Mouse (Mus musculus): ENCODE results near the gene Pheta1.
"Not testable (repeated sequence)": the region's sequence is repeated elsewhere in the genome, so short reads cannot be mapped to it uniquely, and the experiment has no call there.

Pheta1 gene

DNA sequence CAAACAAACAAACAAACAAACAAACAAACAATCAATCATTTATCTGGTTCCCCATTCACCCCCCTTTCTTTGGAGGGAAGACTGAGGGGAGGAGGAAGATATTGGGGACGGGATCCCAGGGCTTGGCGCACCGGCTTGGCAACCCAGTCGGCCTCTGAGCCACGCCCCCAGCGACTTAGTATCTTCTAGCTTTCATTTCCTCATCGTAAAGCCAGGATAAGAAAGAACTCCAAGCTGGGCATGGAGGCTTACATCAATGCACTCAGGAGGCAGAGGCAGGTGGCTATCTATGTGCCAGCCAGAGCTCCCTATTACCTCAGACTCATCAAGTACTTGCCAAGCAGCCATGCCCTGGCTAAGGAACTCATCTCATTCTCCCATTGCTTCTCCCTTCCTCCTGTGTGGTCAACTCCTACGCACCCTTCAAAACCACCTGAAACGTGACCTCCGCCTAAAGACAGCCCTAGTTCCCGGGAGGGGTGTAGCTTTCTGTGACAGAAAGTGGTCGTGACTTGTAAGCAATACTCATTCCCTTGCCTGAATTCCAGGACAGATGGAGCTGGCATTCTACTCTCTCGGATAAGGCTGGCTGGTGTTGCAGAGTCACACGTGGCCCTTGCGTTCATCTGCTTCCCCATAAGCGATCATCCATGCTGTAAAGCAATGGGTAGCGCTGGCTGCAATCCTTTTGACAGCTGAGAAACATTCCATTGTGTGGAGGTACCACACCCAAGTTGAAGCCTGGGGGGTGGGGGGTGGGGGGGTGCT lies 5.5 kb upstream of the Pheta1 start:
- no peak for DNase-seq (ENCODE audit: low spot score in 2 of 2)

DNA sequence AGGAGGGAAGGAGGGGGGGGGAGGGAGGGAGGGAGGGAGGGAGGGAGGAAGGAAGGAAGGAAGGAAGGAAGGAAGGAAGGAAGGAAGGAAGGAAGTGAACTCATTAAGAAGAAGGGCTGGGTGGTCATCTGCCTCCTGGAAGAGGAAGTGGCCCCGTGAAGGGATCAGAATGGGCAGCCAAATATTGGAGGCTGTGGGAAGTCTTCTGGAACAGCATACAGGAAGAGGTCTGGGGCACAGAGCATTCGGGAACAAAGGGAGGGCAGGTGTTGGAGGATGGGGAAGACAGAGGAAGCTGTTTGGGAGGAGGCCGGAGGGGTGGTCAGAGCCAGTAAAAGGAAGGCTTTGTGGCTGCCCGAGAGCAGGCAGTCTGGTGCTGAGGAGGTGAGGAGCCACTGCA lies 3.4 kb upstream of the Pheta1 start:
- no peak for DNase-seq (ENCODE audit: low spot score in 2 of 2)

DNA sequence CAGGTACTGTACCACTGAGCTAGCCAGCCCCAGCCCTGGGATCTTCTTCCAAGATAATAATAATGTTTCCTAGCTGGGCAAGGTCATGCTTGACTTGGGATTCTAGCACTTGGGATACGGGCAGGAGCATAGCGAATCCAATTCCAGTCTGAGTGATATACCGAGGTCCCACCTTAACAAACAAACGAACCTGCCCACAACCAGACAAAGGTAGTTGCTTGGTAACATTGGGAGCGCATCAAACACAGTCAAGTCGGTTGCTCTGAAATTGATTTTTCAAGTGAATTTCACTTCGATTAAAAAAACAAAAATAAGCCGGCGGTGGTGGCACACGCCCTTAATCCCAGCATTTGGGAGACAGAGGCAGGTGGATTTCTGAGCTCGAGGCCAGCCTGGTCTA lies 2.5 kb upstream of the Pheta1 start:
- no peak for DNase-seq (ENCODE audit: low spot score in 2 of 2)

DNA sequence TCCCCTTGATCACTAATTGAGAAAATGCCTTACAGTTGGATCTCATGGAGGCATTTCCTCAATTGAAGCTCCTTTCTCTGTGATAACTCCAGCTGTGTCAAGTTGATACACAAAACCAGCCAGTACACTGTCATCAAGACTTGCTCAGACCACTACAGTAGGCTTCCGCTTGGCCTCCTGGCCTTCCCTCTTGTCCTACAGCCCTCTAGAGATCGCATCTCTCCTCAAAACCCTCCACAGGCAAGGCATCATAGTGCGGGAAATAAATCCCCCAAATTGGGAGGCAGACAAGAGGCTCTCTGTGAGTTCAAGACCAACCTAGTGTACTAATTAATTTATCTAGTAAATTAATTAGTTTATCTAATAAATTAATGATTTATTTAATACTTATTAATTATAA lies 1.5 kb upstream of the Pheta1 start:
- DNase-seq (ENCODE audit: low spot score in 2 of 2), result not testable (repeated sequence)

DNA sequence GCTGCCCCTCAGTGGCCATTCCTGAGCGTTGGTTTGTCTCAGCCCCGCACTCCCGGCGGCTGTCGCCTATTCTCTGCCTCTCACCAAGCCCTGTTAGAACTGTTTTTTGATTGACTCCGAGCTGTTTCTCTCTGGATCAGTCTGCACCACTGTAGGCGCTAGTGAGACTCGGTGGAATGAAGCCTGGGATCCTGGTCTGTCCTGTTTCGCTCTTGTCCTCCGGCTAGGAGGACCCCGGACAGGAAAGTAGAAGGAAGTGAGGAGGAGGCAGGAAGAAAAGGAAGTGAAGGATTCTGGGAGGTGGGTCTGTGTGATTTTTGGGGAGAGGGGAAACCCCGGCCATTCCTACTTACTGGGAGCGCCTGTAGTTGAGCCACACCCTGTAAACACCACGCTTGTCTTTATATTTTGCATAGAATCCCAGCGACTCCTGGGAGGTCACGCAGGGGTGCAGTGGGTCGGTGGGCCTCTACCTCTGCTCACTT lies 707 bp upstream of the Pheta1 start:
- peak in 1 of 2 experiments; percentile 35 for DNase-seq (ENCODE audit: low spot score in 2 of 2)

DNA sequence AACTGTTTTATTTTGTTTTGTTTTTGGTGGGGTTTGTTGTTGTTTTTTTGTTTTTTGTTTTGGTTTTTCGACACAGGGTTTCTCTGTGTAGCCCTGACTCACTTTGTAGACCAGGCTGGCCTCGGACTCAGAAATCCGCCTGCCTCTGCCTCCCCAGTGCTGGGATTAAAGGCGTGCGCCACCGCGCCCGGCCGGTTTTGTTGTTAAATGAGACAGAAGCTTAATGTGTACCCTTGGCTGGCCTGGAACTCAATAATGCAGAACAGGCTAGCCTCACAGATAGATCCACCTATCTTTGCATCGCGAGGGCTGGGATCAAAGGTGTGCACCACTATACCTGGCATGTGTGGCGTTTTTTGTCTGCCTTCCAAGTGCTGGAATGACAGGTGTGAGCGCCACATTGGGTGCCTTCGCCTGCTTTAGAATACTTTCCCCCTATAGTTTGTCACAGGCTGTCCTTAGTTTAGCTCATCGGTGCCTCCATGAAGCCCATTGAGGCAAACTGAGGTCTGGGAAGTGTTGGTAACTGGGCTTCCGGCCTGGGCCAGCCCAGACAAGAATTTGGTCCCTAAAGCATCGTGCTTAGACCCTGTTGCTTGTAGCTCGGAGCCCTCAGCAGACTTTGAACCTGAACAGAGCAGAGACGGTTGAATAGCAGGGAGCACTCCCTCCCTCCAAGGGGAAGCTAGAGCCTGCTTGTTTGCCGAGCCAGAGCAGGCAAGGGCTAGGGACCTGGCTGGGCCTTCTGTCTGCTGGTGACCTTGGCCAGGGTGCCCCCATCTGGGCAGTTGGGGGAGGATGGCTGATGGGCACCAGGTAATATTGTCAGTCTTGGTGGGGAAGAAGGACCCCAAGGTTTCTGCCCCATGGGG lies 930 bp downstream of the Pheta1 start:
- DNase-seq (ENCODE audit: low spot score in 2 of 2), result no peak

DNA sequence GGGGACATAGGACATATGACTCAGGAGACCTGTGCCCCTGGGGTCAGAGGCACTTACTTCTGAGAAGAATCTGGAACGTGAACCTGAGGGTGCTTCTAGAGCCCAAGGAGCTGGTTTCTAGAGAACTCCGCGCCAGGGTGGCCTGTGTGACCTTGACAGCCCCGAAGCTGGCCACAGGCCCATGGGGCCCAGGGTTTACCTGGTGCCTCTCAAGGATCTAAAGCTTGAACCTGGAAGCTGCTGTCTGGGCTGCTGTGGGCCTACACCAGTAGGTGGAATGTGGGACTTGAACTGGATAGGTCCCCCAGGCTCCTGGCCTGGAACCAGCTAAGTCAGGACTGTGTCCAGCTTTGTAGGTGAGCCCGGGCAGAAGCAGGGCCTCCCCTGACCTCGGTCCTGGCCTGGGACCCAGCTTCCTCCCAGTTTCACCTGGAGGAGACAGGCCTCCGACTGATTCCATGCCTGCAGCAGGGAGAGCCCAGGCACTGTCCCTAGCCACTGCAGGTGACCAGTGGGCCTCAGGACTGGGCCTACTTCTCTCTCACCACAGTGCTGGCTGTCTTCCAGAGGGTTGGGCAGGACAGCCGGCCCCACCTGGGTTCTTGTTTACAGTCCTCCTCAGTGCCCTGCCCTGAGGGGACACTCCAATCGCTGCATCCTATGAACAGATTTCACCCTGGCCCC lies 4.7 kb downstream of the Pheta1 start:
- DNase-seq (ENCODE audit: low spot score in 2 of 2), result no peak

DNA sequence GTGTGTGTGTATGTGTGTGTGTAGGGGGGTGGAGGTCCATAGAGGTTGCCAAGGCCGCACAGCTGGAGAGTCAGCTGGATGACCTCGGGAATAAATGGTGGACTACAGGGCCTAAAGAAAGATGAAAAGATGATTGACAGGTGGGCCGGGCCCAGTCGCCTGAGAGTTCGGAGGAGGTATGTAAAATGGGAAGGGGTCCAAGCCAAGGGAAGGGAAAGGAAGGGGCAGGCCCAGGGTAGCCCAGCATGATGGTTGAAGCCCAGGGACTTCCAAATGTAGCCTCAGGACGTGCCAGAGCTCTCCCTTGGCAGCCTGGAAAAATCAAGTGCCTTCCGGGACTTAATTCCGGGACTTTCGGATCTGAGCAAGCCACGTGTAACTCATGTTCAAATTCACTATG lies 6.0 kb downstream of the Pheta1 start:
- no peak for DNase-seq (ENCODE audit: low spot score in 2 of 2)

DNA sequence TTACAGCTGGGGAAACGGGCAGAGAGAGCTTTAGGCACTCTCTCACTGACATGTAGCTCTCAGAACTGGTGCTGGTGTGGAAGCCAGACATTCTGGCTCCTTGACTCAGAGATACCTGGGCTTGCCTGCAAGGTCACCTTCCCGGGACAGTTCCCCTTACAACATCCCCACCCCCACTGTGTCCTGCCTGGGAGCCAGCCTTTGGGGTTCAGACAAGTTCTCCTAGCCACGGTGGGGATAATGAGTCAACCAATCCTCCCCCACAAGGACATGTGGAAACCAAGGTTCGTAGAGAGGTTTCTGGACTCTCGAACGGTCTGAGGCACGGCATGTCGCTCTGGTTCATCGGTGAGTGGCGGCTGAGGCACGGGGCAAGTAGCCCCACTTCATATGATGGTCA lies 8.0 kb downstream of the Pheta1 start:
- no peak for DNase-seq (ENCODE audit: low spot score in 2 of 2)

DNA sequence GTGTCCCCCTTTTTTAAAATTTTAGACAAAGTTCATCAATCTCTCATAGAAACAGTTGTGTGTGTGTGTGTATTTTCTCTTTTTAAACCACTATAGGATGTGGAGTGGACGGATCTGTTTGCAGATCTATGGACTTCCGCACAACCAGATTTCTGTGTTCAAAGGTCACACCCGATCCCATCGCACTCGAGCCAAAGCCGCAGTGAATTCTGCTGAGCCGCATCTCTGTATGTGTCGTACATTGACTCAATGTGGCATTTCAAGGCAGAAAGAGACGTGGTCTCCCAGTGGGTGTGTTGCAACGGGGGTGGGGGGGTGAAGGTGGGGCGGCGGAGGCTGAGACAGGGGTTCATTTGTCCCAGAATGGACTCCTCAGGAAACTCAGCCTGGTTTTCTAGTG lies 9.6 kb downstream of the Pheta1 start:
- DNase-seq (ENCODE audit: low spot score in 2 of 2), result no peak

DNA sequence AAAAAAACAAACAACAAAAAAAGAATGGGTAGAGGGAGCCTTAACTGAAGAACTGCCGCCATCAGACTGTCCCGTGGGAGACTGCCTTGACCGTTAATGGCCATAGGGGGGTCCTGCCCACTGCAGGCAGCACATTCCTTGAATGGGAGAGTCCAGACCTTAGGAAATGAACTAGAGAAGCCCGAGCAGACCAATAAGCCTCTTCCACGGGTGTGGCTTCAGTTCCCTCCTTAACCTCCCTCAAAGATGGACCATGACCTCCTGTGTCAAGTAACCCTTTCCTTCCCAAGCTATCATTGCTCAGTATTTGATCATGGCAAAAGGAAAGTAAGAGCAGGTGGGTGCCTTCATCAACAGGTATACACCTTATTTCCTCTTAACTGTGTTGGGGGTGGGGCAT lies 13.2 kb downstream of the Pheta1 start:
- DNase-seq (ENCODE audit: low spot score in 2 of 2), result no peak

DNA sequence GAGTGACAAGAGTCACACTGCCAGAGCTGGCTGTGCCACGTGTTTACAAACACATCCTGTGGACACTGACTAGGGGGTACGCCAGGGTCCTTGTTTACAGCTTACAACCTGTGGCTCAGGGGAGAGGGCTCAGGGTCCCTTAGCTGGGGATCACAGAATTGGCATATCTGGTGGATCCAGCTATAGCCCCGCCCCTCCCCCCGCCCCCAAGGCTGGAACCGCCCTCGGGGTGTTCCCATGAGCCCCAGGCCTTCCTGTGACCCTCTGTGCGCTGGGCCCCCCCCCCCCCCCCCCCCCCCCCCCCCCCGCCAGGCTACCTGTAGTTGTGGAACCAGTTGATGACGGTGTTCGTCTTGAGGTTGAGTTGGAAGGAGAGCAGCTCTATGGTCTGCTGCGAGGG lies 15.5 kb downstream of the Pheta1 start:
- DNase-seq (ENCODE audit: low spot score in 2 of 2), result no peak

DNA sequence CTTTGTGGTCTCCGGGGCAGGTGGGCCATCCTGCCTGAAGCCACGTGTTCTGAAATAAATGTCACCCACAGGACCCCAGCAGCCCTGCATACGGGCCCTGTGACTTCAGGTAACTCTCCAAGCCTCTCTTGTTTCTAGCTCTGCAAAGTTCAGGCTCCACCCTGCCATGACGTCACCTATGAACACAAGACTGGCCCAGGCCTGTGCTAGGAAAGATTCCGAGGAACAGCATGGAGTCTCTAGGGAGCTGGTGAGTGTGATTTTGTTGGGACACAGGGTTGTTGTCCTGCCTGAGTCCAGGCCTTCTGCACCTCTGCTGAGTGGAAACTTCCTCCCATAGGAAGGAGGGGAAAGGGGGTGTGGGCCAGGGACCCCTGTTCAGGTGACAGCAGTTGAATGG lies 19.2 kb downstream of the Pheta1 start:
- DNase-seq (ENCODE audit: low spot score in 2 of 2), result no peak

DNA sequence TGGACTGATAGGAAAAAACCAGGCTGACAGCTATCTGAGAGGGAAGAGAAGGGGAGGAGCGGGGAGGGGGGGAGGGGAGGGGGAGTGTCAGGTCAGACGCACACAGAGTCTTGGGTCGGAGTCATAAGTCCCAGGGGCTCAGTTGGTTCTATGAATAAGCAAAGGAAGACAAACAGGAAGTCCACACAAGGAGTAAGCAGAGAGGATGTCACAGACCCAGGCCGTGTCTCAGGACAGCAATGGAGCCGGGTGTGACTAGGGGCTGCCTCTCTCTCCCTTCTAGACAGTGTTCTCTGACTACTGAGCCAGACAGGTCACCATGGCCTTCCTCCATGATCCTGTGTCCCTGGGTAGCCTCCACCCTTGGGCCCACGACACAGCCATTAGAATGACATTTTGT lies 22.0 kb downstream of the Pheta1 start:
- DNase-seq (ENCODE audit: low spot score in 2 of 2), result no peak

DNA sequence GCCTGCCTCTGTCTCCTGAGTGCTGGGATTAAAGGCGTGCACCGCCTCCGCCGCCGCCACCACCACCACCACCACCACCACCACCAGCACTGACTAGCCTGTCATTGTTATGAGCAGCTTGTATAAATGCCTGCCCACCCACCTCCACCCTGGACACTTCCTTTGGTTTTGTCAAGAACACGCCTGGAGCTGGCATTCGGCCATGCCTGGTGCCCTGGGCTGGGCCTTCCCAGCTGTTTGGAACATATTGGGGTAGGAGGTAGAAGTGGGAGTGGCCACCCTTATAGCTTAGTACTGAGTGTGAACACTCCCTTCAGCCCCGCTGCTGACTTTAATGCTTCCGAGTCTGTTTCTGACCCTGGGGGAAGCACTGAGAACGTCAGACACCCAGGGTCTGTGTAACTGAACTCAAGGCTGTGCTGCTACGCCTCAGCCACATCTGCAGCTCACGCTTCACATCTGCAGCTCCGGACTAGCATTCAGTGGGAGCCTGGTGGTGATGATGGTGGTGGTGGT lies 22.8 kb downstream of the Pheta1 start:
- no peak for DNase-seq (ENCODE audit: low spot score in 2 of 2)

DNA sequence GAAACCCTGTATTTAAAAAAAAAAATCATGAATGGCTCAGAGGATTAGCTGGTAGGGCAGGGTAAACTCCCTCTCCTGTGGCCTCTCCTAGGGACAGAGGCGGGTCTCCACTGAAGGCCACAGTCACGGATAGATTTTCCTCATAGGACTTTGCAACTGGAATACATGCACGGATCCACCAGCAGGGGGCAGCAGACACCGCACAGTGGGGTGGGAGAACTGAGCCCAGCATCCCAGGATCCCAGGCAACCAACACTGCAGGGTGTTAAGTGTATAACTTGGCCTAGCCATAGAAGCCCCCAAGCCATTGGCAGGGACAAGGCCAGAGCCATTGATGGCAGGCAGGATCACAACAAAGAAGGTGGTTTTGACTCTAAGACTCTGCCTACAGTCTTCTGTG lies 23.4 kb downstream of the Pheta1 start:
- DNase-seq (ENCODE audit: low spot score in 2 of 2), result peak; percentile 75 to 76

DNA sequence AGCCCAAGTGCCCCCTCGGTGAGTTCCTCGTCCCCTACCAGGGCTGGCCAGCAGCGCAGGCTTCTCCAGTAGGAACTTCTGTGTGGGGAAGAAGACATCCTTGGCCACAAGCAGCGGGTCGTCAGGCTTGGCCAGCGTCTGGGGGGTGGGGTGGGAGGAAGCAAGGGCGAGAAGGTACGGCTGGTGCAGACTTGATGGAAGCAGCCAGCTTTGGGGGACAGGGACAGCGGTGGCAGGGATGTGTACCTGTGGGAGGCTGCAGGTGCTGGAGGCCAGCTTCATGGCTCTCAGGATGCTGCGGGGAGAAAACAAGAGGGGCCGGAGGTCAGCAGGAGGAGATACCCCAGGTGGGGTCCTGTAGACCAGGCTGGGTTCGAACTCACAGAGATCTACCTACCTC lies 26.3 kb downstream of the Pheta1 start:
- no peak for DNase-seq (ENCODE audit: low spot score in 2 of 2)

DNA sequence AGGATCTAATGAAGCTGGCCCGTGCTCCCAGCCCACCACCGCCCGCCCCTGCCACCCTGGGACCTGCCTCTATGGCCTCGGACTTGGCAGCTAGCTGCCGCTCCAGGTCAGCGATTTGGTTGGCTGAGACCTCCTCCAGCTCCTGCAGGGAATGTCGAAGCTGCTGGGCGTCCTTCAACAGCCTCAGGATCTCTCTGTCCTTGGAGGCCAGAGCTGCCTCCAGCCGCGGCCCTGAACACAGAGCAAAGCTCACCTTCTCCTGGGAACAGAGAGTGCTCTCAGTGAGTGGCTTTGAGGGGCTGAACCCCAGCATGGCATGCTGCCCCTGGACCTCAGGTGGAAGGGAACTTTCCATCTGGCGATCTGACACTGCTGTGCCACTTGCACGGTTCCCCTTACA lies 28.1 kb downstream of the Pheta1 start:
- no peak for DNase-seq (ENCODE audit: low spot score in 2 of 2)

DNA sequence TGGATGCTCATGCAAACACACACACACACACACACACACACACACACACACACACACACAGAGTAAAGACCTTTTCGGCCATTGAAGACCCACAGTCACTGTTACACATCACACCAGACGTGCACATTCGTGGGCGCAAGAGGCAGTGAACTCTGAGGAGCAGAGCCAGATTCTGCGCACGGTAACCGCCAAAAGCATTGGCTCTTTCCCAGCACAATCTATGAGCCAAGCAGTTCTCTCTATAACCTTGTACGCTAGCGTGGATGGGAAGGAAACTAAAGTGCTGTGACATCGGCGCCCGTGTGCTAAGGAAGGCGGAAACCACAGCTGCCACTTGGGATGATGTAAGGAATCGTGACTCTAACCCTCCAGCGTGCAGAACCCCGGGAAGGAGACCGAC lies 29.9 kb downstream of the Pheta1 start:
- DNase-seq (ENCODE audit: low spot score in 2 of 2), result no peak

DNA sequence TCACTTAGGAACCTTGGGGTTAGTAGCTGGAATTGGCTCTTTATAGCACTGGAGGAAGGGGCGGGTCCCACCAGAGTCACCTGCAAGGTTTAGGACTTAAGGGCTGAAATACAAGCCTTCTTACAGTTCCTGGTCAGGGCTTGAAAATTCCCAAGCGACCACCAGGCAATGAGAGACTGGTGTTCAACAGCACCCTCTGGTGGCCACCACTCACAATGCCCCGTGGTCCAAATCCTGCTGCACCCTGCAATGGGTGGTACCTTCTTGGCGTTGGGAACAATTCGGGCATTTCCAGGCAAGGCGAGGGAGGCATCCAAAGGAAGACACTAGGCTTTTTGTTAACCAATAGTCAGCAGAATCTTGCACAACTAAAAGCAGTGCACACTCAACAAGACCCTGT lies 30.4 kb downstream of the Pheta1 start:
- DNase-seq (ENCODE audit: low spot score in 2 of 2), result no peak

DNA sequence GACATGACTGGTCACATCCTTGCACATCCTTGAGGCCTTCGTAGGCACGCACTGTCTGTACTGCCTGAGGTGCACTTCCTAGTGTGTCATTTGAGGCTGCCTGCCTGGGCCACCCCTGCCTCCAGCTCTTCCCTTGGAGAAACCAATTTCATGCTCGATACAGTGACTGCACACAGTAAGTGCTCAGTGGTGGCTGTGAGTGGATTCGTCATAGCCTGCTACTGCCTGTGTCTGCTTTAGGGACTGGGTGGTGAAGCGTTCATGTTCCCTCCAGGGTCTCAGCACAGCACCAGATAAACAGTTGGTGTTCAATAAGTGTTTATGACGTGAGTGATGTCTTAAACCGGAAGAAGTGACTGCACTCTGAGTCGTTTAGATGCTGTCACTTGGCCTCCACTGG lies 34.6 kb downstream of the Pheta1 start:
- DNase-seq (ENCODE audit: low spot score in 2 of 2), result no peak

DNA sequence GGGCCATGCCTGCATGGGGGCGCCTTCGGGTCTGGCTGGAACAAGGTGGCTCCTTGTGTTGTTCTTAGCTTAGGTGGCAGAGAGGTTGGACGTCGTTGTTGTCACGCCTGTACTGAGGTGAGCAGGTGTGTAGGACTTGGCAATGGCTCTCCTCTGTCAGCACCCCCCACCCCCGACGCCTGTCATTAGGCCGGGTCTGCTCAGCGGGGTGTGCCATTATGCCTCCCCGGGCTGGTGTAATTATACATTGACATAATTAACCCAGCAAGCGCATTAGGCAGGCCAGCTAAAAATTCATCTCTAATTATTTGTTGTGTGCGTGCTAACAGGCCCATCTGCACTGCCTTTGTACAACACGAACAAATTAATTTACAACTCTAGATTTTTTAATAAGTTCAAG lies 40.6 kb downstream of the Pheta1 start:
- DNase-seq (ENCODE audit: low spot score in 2 of 2), result no peak
